Mouse (Mus musculus) thymus, postnatal 36 days (tissue): ENCODE data around the gene Ptpdc1.

Experiments
- DNase-seq, 2 experiments: peaks; one replicate each; pipeline ENCODE4 v3.0.0; 2022; ENCODE audit warnings: mixed read lengths in 2 of 2

Gene Ptpdc1

DNA sequence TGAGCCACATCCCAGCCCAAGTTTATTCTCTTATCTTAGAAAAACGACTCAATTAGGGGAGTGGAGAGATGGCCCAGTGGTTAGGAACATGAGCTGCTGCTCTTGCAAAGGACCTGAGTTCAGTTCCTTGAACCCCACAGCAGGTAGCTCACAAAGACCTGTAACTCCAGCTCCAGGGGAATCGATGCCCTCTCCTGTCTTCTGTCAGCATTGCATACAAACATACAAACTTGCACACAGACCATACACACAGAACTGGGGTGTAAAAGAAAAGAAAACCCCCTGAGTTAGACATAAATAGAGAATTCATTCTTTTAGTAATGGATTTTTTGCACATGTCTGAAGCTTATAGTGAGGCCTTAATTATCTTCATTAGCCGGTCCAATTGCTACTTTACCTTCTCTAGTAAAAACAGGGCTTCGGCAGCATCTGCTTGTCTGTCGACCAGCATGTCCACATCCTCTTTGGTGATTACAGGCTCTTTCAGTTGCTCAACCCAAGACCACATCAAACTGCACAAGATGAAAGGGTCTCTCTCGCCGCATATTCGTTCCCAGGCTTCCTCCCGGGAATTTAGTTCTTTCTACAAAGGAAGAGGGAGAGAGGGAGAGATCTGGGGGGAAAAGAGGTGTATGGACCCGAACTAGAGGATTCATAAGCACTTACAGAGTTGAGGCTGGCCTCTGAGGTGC is 42.6 kb downstream of the Ptpdc1 start:
- DNase-seq, result no peak

GRCm38 (mm10) chr13:48578616-48579015 is 46.8 kb downstream of the Ptpdc1 start:
- DNase-seq, result no peak

GRCm38 (mm10) chr13:48577836-48578235 is 47.6 kb downstream of the Ptpdc1 start:
- DNase-seq, result no peak

- no peak for DNase-seq
Measured at GRCm38 (mm10) chr13:48577007-48577406, 48.5 kb downstream of the Ptpdc1 start.

- DNase-seq, result no peak
Measured at GRCm38 (mm10) chr13:48574718-48575117, 50.7 kb downstream of the Ptpdc1 start.

DNA sequence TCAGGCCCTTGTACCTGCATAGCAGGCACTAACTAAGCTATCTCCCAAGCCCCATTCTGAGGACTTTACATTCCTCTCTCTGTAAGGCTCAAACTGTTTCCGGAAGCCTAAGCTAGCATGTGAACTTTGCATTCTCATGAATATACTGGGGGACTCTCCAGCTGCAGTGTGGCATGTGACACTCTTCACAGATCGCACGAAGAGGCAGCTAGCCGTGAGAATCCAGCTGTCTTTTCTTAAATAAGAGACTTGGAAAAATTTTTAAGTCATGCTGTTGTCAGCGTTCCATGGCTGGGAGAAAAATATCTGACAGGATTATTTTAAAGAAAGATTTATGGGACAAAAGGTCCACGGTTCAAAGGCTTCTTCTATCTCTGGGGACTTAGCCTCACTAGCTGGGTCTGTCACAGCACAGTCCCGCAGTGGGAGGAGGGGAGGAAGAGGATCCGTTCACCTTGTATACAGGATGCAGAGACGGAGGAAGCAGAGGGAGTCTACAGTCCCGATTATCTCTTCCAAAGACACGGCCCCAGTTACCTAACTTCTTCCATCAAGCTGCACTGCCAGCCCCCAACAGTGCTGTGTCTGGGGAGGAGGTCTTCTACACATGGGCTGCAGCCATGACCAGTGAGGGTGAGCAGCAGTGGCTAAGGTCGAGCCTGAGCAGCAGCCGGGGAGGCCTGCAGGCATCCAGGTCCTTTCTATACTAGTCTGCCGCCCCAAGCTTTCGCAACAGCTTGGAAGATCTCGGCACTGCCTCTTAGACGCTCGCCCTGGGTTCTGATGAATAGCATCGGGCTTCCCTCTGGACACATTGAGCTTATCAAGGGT is 51.7 kb downstream of the Ptpdc1 start:
- no peak for DNase-seq

DNA sequence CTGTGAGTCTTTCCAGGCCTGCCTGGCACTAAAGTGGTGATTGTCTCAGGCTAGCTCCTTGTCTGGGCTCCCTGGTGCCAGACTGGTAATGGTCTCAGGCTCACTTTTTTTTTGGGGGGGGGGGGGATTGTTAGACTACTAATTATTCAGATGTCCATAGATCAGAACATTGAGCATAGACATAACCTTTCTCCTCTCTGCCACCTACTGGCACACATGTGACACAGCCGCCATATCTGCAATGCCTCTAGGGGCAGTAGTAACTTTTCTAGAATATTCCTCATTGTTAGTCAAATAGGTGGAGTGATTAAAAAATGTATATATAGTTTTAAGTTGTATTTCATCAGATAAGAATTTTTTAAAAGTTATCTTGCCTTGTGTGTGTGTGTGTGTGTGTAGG is 53.3 kb downstream of the Ptpdc1 start:
- DNase-seq, result peak; percentile 41 to 48

- no peak for DNase-seq
Measured at GRCm38 (mm10) chr13:48571298-48571697, 54.2 kb downstream of the Ptpdc1 start.

GRCm38 (mm10) chr13:48569576-48570132 is 55.8 kb downstream of the Ptpdc1 start:
- DNase-seq, result no peak

GRCm38 (mm10) chr13:48567646-48568045 is 57.8 kb downstream of the Ptpdc1 start:
- no peak for DNase-seq

DNA sequence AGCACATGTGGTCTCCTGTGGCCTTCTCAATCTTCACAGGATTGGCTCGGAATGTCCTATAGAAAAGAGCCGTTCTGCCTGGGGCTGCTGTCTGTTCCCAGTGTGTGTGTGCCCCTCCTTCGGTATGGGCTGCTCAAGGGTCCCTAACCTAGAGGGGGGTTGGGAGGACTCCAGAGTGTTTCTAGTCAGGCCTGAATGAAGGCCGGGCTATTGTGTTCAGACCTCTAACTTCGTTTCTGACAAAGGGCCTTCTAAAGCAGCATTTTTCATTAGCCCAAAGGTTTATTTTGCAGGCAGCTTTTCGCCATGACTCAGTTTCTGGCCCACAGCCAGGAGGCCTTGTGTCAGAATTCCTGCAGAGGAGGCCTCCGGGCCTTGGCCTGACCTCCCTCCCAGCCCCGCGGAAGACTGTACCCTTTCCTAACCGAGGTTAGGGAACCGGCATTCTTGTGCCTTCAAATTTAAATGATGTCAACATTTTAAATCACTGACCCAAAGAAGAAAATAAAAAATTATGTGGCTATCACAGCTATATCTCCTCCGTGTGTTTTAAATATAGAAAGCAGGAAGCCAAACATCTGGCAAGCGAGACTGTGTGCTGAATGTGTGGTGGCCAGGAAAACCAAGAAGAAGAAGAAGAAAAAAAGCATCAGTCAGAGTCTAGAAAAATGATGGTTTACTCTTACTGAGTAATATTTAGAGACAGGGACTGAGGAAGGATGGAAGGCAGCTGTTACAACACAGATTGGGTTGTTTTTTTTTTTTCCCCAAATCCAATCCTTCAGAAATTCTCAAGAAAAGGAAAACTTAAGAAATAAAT is 59.1 kb downstream of the Ptpdc1 start:
- no peak for DNase-seq

GRCm38 (mm10) chr13:48564881-48565600 is 60.4 kb downstream of the Ptpdc1 start:
- DNase-seq, result no peak

- no peak for DNase-seq
Measured at GRCm38 (mm10) chr13:48562336-48562735, 63.1 kb downstream of the Ptpdc1 start.

DNA sequence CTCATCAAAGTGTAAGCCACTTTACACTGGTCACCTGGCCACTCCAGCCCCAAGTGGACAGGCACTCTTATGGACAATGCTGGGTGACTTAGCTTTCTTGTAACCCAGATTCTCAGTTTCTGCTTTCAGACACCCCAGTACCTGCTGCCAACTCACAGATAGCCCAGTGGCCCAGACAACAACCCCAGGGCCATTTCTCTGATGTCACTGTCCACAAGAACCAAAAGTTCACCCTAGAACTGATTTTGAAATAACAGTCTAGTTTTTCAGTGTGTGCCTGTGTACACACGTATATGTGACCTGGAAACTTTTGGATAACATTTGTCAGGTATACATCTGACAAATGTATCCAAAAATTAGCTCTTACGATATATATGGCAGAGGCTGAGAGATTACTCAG is 64.0 kb downstream of the Ptpdc1 start:
- no peak for DNase-seq

DNA sequence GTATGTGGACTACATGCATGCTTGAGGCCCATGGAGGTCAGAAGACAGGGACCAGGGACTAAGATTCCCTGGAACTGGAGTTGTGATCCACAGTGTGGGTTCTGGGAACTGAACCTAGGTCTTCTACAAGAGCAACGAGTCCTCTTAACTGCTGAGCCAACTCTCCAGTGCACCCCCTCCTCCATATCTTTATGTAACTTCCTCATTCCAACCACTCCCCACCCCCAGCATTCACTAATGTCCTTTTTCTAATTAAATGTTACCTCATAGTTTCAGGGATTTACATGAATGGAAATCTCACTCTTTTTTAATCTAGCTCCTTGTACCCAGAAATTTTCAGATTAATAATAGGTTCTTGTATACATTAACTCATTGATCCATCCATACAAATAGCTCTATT is 69.5 kb downstream of the Ptpdc1 start:
- DNase-seq, result no peak

GRCm38 (mm10) chr13:48554552-48554951 is 70.9 kb downstream of the Ptpdc1 start:
- no peak for DNase-seq

DNA sequence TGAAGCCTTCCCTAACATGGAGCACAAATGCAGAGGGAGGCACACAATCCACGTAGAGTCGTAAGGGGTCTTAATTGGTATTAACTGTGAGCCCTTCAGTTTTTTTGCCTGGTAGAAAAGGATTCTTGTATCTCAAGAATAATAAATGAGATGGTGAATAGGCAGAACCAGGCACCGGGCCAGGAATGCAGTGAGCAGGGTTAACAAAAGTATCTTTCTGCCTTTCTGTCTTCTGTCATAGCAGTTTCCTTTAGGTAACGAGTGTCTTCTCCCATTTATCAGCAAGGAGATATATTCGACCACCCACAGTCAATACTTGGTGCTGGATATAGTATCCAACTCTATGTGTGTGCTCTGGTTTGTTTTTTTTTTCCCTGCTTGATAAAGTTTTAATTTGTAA is 72.0 kb downstream of the Ptpdc1 start:
- DNase-seq, result no peak

DNA sequence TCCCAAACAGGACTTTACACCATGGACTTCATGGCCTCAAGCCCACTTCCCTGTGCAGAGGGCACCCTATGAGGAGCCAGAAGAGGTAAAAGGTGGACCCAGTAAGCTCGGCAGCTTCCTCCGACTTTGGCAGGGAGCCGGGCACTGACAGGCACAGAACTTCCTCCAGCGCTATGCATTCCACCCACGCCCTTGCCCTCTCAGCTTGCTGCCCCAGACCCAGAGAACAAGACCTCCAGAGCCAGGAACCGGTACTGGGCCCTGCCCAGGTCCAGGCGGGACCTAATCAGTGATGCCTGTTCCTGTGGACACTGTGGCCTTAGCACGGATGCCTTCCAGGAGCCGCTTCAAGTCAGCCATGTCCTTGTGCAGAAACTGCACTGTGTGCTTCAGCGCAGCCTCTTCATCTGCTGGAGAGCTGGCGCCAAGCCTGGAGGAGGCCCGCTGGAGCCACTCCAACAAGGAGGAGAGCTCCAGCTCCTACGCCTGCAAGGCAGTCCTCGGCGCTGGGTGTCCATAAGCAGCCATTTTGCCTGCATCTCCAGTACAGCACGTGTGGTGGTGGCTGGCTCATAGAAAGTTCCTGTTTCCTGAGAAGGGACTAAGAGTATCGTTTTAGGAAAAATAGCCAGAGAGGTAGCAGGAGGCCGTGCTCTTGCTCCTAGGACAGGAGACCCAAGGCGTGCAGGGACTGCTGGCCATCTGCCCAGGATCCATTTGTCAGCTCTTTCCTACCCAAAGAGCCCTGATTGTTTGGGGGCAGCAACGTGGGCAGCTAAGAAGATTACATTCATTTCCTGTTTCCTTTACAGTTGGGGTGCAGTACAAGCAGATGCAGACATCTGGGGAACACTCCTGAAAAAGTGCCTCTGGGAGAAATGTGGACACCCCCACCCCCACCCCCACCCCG is 73.0 kb downstream of the Ptpdc1 start:
- DNase-seq, result no peak

DNA sequence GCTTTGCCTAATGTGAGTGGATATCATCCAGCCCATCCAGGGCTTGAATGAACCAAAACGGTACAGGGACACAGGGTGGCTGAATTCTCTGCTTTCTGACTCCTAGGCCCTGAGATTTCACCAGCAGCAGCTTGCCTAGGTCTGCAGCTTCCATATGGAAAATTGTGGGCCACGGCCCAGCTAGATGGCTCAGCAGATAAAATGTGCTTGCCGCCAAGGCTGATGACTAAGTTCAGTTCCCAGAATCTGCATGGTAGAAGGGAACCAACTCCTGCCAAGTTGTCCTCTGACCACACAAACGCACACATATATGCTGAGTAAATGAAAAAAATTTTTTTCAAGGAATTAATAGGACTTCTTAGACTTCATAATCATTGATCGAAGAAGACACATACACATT is 77.2 kb downstream of the Ptpdc1 start:
- DNase-seq, result no peak

GRCm38 (mm10) chr13:48547623-48548022 is 77.8 kb downstream of the Ptpdc1 start:
- no peak for DNase-seq

DNA sequence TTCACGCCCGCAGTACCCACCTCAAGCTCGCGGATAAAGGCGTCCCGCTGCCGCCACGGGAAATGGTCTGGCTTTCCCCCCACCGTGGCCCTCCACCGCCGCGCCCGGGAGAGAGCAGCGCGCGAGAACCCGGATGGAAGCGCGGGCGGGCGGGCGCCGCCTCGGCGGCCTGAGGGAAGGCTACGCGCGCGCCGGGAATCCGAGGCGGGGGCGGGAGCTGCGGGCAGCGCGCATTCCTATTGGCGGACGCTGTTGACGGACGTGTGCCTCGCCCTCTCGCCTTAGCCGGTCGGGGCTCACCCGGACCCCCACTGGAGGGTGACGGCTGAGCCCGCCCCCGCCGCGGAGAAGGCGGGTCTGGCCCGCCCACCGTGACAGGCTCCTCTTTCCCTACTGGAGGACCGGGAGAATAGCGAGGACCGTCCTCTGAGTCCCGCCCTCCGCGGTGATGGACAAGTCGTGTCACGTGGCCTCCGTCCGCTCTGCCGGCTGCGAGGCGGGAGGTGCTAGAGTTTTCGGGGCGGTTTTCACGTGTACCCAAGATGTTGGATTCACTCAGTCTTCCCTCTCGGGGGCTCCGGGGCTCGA is 79.0 kb downstream of the Ptpdc1 start:
- peak; percentile 98 to 99 for DNase-seq
